Mouse (Mus musculus) splenic B cell, adult 2 months (primary cell): ENCODE data around the gene D5Ertd579e.

Experiments
- DNase-seq: peaks from one replicate; pipeline ENCODE4 v3.0.0-alpha.2; 2011; ENCODE audit warnings: low read depth, low spot score
- H3K27me3 ChIP-seq: 2 replicates; pipeline ENCODE4 v1.6.1; 2012; ENCODE audit warnings: mild to moderate bottlenecking, low read length, moderate library complexity, mixed read lengths; ENCODE audit not compliant: control insufficient read depth, poor library complexity, insufficient read depth, severe bottlenecking
- H3K36me3 ChIP-seq: 2 replicates; pipeline ENCODE4 v1.6.1; 2012; ENCODE audit warnings: mild to moderate bottlenecking, low read length, moderate library complexity, mixed read lengths; ENCODE audit not compliant: control insufficient read depth, poor library complexity, insufficient read depth, severe bottlenecking

Gene D5Ertd579e

GRCm38 (mm10) chr5:36568118-36568517 is 127.7 kb downstream of the D5Ertd579e start:
- no peak for DNase-seq
- H3K36me3 ChIP-seq = peaks cover 3% of the 10 kb centered on the region; the same call in 1 of the 2 replicates
- no peaks in the 10 kb centered on the region for H3K27me3 ChIP-seq

GRCm38 (mm10) chr5:36567627-36568026 is 128.2 kb downstream of the D5Ertd579e start:
- H3K27me3 ChIP-seq = no peaks in the 10 kb centered on the region
- peaks cover 3% of the 10 kb centered on the region; the same call in 1 of the 2 replicates for H3K36me3 ChIP-seq
- no peak for DNase-seq

- Histone ChIP-seq H3K27me3 (no peaks in the 10 kb centered on the region), H3K36me3 (no peaks in the 10 kb centered on the region)
- no peak for DNase-seq
Measured at GRCm38 (mm10) chr5:36564530-36564929, 131.3 kb downstream of the D5Ertd579e start.

- peak; percentile 76 for DNase-seq
- Histone ChIP-seq H3K27me3 (no peaks in the 10 kb centered on the region), H3K36me3 (no peaks in the 10 kb centered on the region)
Measured at GRCm38 (mm10) chr5:36563741-36564140, 132.1 kb downstream of the D5Ertd579e start.

- Histone ChIP-seq H3K36me3 (no peaks in the 10 kb centered on the region), H3K27me3 (no peaks in the 10 kb centered on the region)
- DNase-seq = peak; percentile 94
Measured at GRCm38 (mm10) chr5:36562791-36563445, 132.9 kb downstream of the D5Ertd579e start.

GRCm38 (mm10) chr5:36561509-36561908 is 134.3 kb downstream of the D5Ertd579e start:
- Histone ChIP-seq H3K36me3 (no peaks in the 10 kb centered on the region), H3K27me3 (no peaks in the 10 kb centered on the region)
- no peak for DNase-seq

- Histone ChIP-seq H3K27me3 (no peaks in the 10 kb centered on the region), H3K36me3 (no peaks in the 10 kb centered on the region)
- DNase-seq = no peak
Measured at GRCm38 (mm10) chr5:36560490-36560889, 135.3 kb downstream of the D5Ertd579e start.

- DNase-seq = no peak
- no peaks in the 10 kb centered on the region for H3K36me3 ChIP-seq
- no peaks in the 10 kb centered on the region for H3K27me3 ChIP-seq
Measured at GRCm38 (mm10) chr5:36559510-36560235, 136.2 kb downstream of the D5Ertd579e start.

GRCm38 (mm10) chr5:36559106-36559505 is 136.7 kb downstream of the D5Ertd579e start:
- H3K27me3 ChIP-seq = no peaks in the 10 kb centered on the region
- no peaks in the 10 kb centered on the region for H3K36me3 ChIP-seq
- DNase-seq = no peak

- Histone ChIP-seq H3K36me3 (no peaks in the 10 kb centered on the region), H3K27me3 (no peaks in the 10 kb centered on the region)
- DNase-seq = no peak
Measured at GRCm38 (mm10) chr5:36558526-36558925, 137.3 kb downstream of the D5Ertd579e start.

GRCm38 (mm10) chr5:36557584-36558308 is 138.1 kb downstream of the D5Ertd579e start:
- DNase-seq = no peak
- Histone ChIP-seq H3K27me3 (no peaks in the 10 kb centered on the region), H3K36me3 (no peaks in the 10 kb centered on the region)

- Histone ChIP-seq H3K36me3 (no peaks in the 10 kb centered on the region), H3K27me3 (no peaks in the 10 kb centered on the region)
- no peak for DNase-seq
Measured at GRCm38 (mm10) chr5:36556906-36557305, 138.9 kb downstream of the D5Ertd579e start.

GRCm38 (mm10) chr5:36556289-36556688 is 139.5 kb downstream of the D5Ertd579e start:
- no peak for DNase-seq
- H3K36me3 ChIP-seq = no peaks in the 10 kb centered on the region
- H3K27me3 ChIP-seq = no peaks in the 10 kb centered on the region

GRCm38 (mm10) chr5:36554496-36554895 is 141.3 kb downstream of the D5Ertd579e start:
- 0 out of 2 replicates have a peak, but pooled peaks cover 2% of the 10 kb centered on the region for H3K36me3 ChIP-seq
- no peaks in the 10 kb centered on the region for H3K27me3 ChIP-seq

GRCm38 (mm10) chr5:36553886-36554285 is 141.9 kb downstream of the D5Ertd579e start:
- Histone ChIP-seq H3K27me3 (no peaks in the 10 kb centered on the region), H3K36me3 (0 out of 2 replicates have a peak, but pooled peaks cover 2% of the 10 kb centered on the region)
- peak; percentile 49 for DNase-seq

More at GRCm38 (mm10) chr5:36554496-36554895, 141.3 kb downstream of the D5Ertd579e start:
- DNase-seq = no peak
